Mouse (Mus musculus) E14TG2a.4 (cell line): ENCODE results near the gene 4930595D18Rik.

Experiments used
- H3K27me3 ChIP-seq: 2 replicates; pipeline ENCODE4 v1.6.1; 2014; ENCODE audit warnings: low read length, control low read depth; ENCODE audit not compliant: insufficient read depth
- H3K36me3 ChIP-seq: 2 replicates; pipeline ENCODE4 v1.6.1; 2014; ENCODE audit warnings: low read length, control low read depth; ENCODE audit not compliant: insufficient read depth
- H3K4me1 ChIP-seq: replicated peaks from 2 replicates; pipeline ENCODE4 v1.6.1; 2014; ENCODE audit warnings: low read depth, low read length, control low read depth
- H3K4me3 ChIP-seq: replicated peaks from 2 replicates; pipeline ENCODE4 v1.5.1; 2014; ENCODE audit warnings: mild to moderate bottlenecking, low read length
- H3K9me3 ChIP-seq: 2 replicates; pipeline ENCODE4 v1.6.1; 2014; ENCODE audit warnings: low read length, control low read depth
- CTCF ChIP-seq: conservative IDR thresholded peaks from 2 replicates; pipeline ENCODE4 v1.5.1; 2014; ENCODE audit warnings: low read length
- NANOG ChIP-seq: IDR thresholded peaks from 2 replicates; pipeline ENCODE4 v1.6.1; 2014; ENCODE audit warnings: borderline replicate concordance, low read length, mixed read lengths
- POU5F1 ChIP-seq: IDR thresholded peaks from 2 replicates; pipeline ENCODE4 v1.6.1; 2014; ENCODE audit warnings: low read length, borderline replicate concordance

Gene 4930595D18Rik

GRCm38 (mm10) chr12:111135953-111136352 is 48.3 kb downstream of the 4930595D18Rik start:
- TF ChIP-seq POU5F1 (no peak), CTCF (no peak), NANOG (no peak)
- no peaks in the 10 kb centered on the region for H3K36me3 ChIP-seq
- H3K27me3 ChIP-seq: peaks cover 37% of the 10 kb centered on the region
- no peak overlapping the region for H3K4me3 ChIP-seq
- peaks cover 12% of the 10 kb centered on the region; the same call in 1 of the 2 replicates for H3K4me1 ChIP-seq
- H3K9me3 ChIP-seq: peaks cover 5% of the 10 kb centered on the region; the same call in 1 of the 2 replicates

GRCm38 (mm10) chr12:111134791-111135733 is 49.2 kb downstream of the 4930595D18Rik start:
- Histone ChIP-seq H3K4me1 (peaks cover 12% of the 10 kb centered on the region; the same call in 1 of the 2 replicates), H3K36me3 (no peaks in the 10 kb centered on the region), H3K27me3 (peaks cover 34% of the 10 kb centered on the region), H3K9me3 (peaks cover 5% of the 10 kb centered on the region; the same call in 1 of the 2 replicates), H3K4me3 (no peak overlapping the region)
- TF ChIP-seq CTCF (no peak), NANOG (no peak), POU5F1 (no peak)

- TF ChIP-seq NANOG: no peak
- TF ChIP-seq POU5F1: no peak
- TF ChIP-seq CTCF: no peak
- H3K9me3 ChIP-seq: peaks cover 2% of the 10 kb centered on the region; the same call in 1 of the 2 replicates
- no peaks in the 10 kb centered on the region for H3K36me3 ChIP-seq
- peaks cover 26% of the 10 kb centered on the region for H3K27me3 ChIP-seq
- peaks cover 12% of the 10 kb centered on the region; the same call in 1 of the 2 replicates for H3K4me1 ChIP-seq
- H3K4me3 ChIP-seq: no peak overlapping the region
Observed at GRCm38 (mm10) chr12:111134169-111134568, 50.1 kb downstream of the 4930595D18Rik start.

- Histone ChIP-seq H3K4me3 (no peak overlapping the region), H3K4me1 (no peaks in the 10 kb centered on the region), H3K27me3 (no peaks in the 10 kb centered on the region), H3K9me3 (peaks cover 8% of the 10 kb centered on the region), H3K36me3 (no peaks in the 10 kb centered on the region)
- TF ChIP-seq CTCF: no peak
- TF ChIP-seq NANOG: no peak
- no peak for TF ChIP-seq POU5F1
Observed at GRCm38 (mm10) chr12:111125666-111126065, 58.6 kb downstream of the 4930595D18Rik start.

GRCm38 (mm10) chr12:111124601-111125260 is 59.6 kb downstream of the 4930595D18Rik start:
- H3K4me3 ChIP-seq: no peak overlapping the region
- H3K36me3 ChIP-seq: peaks cover 7% of the 10 kb centered on the region; the same call in 1 of the 2 replicates
- no peak for TF ChIP-seq NANOG
- TF ChIP-seq POU5F1: no peak
- no peak for TF ChIP-seq CTCF
- H3K27me3 ChIP-seq: no peaks in the 10 kb centered on the region
- peaks cover 8% of the 10 kb centered on the region for H3K9me3 ChIP-seq
- H3K4me1 ChIP-seq: peaks cover 6% of the 10 kb centered on the region

GRCm38 (mm10) chr12:111122332-111122852 is 61.9 kb downstream of the 4930595D18Rik start:
- peaks cover 26% of the 10 kb centered on the region for H3K36me3 ChIP-seq
- peaks cover 8% of the 10 kb centered on the region for H3K9me3 ChIP-seq
- H3K4me1 ChIP-seq: peaks cover 6% of the 10 kb centered on the region
- TF ChIP-seq POU5F1 (no peak), NANOG (no peak), CTCF (peak; percentile 85)
- H3K4me3 ChIP-seq: no peak overlapping the region
- no peaks in the 10 kb centered on the region for H3K27me3 ChIP-seq

- H3K36me3 ChIP-seq: peaks cover 39% of the 10 kb centered on the region
- peaks cover 8% of the 10 kb centered on the region for H3K9me3 ChIP-seq
- peaks cover 13% of the 10 kb centered on the region for H3K4me1 ChIP-seq
- TF ChIP-seq CTCF: no peak
- no peaks in the 10 kb centered on the region for H3K27me3 ChIP-seq
- H3K4me3 ChIP-seq: no peak overlapping the region
Observed at GRCm38 (mm10) chr12:111120976-111121645, 63.2 kb downstream of the 4930595D18Rik start.
